Mouse (Mus musculus): ENCODE measurements around the gene Rnf10.

Rnf10 gene

GRCm38 (mm10) chr5:115204562-115205311, 68.0 kb downstream of the Rnf10 start:
- no peak for DNase-seq (ENCODE audit: extremely low spot score, low read depth, low spot score)

DNA sequence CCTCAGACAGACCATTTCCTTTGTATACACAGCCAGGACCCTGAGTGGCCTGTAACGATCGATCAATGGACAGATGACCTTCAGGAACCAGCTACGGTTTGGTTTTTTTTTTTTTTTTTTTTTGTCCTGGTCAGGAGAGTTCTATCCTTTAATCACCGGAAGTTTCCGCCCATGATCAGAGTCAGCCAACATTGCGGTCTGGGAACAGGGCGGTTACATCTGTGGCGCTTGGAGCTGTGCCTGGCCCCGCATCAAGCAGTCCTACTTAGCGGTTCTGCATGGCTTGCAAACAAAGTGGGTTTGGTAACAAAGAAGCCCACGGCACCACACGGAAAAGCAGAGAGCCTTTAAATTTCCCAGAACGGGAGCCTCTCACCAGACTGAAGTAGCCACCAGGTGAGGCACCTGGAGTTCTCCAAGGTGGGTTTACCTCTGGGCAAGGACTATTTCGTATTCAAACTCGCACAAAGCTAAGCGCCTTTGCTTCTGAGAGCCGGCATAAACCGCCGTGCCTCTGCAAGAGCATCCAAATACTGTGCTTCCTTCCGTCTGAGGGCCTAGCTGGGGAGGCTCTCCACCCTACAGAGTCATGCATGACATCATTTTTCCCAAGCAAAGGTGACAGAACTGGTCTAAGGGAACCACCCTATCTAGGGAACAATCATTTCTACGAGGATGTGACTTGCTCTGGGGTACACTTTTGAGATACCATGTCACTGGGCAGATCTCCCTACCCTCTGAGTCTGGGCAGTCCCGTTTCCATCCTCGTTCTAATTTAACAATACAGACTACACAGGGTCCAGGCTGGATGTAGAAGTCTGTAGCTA, 68.8 kb downstream of the Rnf10 start:
- no peak for DNase-seq (ENCODE audit: extremely low spot score, low read depth, low spot score)

- no peak for DNase-seq (ENCODE audit: extremely low spot score, low read depth, low spot score)
These were observed 78.0 kb downstream of the Rnf10 start for GRCm38 (mm10) chr5:115194626-115195221.

- DNase-seq (ENCODE audit: extremely low spot score, low read depth, low spot score) = no peak
These were observed 78.8 kb downstream of the Rnf10 start, which contains the start of gene Cabp1 for GRCm38 (mm10) chr5:115193669-115194625. Gene Cabp1 (minus strand): TSS chr5:115194381.

GRCm38 (mm10) chr5:115193226-115193625, 79.5 kb downstream of the Rnf10 start:
- DNase-seq (ENCODE audit: extremely low spot score, low read depth, low spot score) = no peak

DNA sequence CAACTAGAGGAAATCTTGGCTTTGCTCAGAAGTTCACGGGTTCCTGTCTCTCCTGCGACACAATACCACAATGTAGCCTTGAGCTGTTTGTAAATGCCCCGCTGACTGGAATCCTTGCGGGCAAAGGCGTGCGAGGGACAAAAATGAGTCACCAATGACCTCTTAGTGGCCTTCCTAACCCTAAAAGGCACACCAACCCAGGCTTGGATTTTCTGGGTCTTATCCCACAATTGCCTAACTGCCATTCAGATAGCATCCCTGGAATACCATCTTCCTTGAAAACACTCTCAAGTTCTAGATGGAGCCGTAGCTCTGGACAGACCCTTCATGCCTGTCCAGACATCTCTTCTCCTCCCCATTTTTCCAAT, 79.9 kb downstream of the Rnf10 start:
- DNase-seq (ENCODE audit: extremely low spot score, low read depth, low spot score) = no peak

- DNase-seq (ENCODE audit: extremely low spot score, low read depth, low spot score) = no peak
These were observed 80.5 kb downstream of the Rnf10 start for GRCm38 (mm10) chr5:115191880-115192827.
